Comparison of ENCODE assay signal across 18 mouse cellular contexts in genomic region chr8:124339742-124340141, GRCm38 (mm10).
"Had no signal": no experiment of that assay in that cellular context is flagged by ENCODE, and none has a peak within 500 bp of the region (broad histone marks: within the 10 kb centered on the region; RNA-seq: fewer than 3 reads in every experiment).

No protein-coding gene starts in this region.

- H3K4me3 ChIP-seq: layer of hippocampus, adult 2 months; limb, embryonic 10.5 days; limb, embryonic 13.5 days; liver, embryonic 12.5 days; liver, embryonic 15.5 days; lung, embryonic 15.5 days; myocyte had no signal

- ATAC-seq: inflammation-experienced regulatory T-cells, adult 6 months; intestine, embryonic 16.5 days; liver, embryonic 12.5 days had no signal

- H3K27ac ChIP-seq: layer of hippocampus, adult 2 months; limb, embryonic 10.5 days; limb, embryonic 13.5 days; liver, embryonic 12.5 days; liver, embryonic 15.5 days; lung, embryonic 15.5 days had no signal

- DNase-seq: kidney, adult 18-20 months; kidney, postnatal 14 days; layer of hippocampus, adult 9-11 months; liver; lung, postnatal 10 days; right cerebral cortex, adult 18-20 months; right cerebral cortex, postnatal 14 days; right cerebral cortex, postnatal 4 days; thymus, postnatal 25 days had no signal

- H3K9me3 ChIP-seq: limb, embryonic 10.5 days; limb, embryonic 13.5 days; liver, embryonic 12.5 days; liver, embryonic 15.5 days; lung, embryonic 15.5 days had no signal

- H3K9ac ChIP-seq: limb, embryonic 13.5 days; liver, embryonic 12.5 days; liver, embryonic 15.5 days; lung, embryonic 15.5 days had no signal

- H3K4me1 ChIP-seq: liver, embryonic 12.5 days; lung, embryonic 15.5 days had no signal

- H3K27me3 ChIP-seq: limb, embryonic 13.5 days; liver, embryonic 12.5 days; liver, embryonic 15.5 days; lung, embryonic 15.5 days had no signal

- H3K4me2 ChIP-seq: limb, embryonic 13.5 days; liver, embryonic 12.5 days; liver, embryonic 15.5 days; lung, embryonic 15.5 days had no signal
